Mouse (Mus musculus) common myeloid progenitor, adult 5-6 weeks (primary cell): ENCODE measurements at regions not wholly inside any gene's neighbourhood (a gene's known extent, or its start where the extent isn't known, plus 50 kb on each side); places are given as distances from the start of the nearest gene placed in this dataset.
A peak's percentile ranks its signal among the peaks of the same experiment; 100 is the strongest.

Experiments used
- ATAC-seq: replicated peaks from 2 replicates; pipeline ENCODE4 v1.8.0; 2016; ENCODE audit warnings: low read depth, mild to moderate bottlenecking, moderate TSS enrichment, inconsistent platforms; ENCODE audit not compliant: poor library complexity, severe bottlenecking

DNA sequence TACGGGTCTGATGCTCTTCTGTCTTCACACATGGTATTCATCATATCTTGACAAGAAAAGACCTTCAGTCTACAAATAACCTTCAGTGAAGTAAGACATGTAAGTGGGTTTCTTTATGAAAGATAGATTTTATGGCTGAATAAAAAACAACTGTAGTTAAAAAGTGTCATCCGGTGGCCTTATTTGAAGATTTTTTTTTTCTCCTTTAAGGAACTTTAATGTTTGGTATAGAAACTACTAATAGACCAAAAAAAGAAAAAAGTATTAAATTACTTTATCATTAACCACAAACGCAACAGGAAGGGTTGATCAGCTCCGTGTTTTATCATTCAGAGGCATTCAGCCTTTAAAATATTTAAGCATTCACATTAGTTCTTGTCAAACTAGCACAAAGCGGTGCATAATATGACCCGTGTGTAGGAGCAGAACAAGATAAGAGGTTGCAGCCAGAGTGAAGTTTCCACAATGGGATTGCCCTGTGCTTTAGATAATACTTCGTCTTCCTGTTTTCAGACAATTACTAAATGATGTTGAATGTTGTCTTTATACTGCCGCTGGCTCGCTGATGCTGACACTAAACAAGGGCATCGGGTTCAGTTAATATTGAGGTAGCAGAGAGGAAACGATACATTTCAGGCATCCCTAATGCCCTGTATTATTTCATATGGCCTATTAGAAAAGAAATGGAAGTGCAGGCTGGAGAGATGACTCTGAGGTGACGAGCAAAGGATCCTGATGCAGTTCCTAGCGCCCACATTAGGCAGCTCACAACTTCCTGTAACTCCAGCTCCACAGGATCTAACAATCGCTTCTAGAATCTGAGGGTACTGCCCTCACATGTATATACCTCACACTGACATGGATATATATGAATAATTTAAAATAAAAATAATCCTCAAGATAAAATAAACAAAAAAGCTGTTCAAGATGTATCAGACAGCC is 244.8 kb downstream of the Rpl36a-ps1 start:
- peak; percentile 93 for ATAC-seq

DNA sequence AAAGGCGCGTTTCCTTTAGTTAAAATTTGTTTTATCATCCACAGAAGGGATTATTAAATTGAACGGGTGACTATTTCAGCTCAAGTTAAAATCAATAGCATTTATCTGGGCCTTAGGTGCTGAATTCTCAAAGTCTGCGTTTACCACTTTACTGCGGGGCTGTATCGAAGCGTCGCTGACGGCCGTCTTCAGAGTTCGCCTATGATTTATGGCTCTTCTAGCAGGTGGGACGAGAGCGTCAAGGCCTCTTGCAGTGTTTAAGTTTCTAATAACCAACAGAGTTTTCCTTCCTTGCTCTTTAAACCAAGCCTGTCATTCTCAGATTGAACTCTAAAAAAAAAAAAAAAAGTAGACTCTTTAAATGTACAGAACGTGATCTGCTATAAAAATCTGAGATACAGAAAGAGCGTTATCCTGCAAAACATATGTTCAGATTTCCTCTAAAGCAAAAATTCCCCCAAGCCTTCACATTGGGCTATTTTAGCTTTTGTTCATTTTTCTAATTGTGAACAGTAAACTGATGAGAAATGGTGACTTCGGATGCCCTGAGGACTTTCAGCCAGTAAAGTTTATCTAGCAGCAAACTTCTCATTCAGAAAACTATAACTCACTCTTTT is 246.9 kb downstream of the Rpl36a-ps1 start:
- ATAC-seq: no peak

DNA sequence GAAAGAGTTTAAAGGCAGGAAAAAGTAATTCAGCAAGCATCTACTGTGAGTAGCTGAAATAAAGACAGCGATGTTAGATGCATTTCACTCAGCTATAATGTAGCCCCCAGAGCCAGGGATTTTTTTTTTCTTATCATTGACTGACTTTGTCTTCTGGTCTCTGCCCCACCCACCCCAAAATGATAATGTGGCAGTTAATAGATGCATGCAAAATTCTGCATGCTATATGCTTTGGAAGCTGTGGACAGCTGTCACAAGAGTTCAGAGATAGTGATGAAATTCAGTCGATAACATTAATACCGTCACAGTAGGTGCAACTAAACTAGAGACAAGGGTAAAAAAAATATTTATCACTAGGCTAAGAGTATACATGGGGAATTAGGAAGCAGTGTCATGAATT is 263.7 kb downstream of the Rpl36a-ps1 start:
- no peak for ATAC-seq

DNA sequence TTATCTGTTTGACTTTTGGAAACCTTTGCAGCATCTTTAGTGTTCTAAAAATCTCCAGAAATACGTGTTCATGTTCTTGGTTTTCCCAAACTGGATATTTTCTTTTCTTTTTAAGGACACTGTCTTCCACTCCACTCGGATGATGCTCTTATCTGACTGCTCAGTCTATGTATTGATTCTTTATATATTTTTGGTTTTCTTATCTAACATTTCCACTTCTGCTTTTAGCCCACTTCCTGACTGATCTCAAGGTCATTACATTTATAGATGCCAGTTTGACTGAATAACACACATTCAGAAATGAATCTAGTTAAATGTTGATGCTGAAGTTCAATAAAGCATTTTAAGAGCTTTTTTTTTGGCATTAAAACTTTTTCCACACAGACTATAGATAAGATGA is 265.3 kb downstream of the Rpl36a-ps1 start:
- ATAC-seq: 0 out of 2 replicates have a peak, but pooled peaks have one; percentile 42

DNA sequence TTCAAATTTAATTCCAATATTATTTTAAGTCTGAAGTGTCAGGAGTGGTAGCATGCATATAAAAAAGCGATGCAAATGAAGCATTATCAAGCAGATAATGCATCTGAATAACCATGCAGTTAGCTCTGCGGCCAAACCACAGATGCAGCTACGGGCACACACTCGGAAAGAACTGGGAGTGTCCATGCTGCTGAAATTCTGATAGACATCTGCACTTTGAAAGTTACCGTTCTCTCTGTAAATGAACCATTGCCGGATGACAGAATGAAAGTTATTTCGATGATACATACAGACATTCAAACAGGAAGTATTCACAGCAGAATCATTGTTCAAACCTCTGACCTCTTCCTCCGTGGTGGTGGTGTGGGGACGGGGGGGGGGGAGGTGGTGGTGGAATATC is 271.6 kb downstream of the Rpl36a-ps1 start:
- no peak for ATAC-seq

DNA sequence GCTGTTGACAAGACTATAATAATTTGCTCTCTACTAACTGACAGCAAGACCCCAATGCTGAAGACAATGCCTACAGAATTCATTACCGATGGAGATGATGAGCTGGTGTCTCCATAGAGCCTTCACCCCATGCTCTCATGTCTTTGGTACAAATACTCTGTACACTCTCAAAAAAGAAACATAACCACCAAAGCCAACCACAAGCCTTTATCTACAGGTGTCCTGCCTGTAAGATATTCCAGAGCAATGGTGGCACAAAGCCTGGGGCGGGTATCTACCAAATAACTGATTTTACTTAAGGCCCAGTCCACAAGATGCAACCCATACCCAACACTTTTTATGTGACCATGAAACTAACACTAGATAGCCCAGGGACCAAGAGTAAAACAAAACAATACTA is 273.1 kb downstream of the Rpl36a-ps1 start:
- no peak for ATAC-seq

DNA sequence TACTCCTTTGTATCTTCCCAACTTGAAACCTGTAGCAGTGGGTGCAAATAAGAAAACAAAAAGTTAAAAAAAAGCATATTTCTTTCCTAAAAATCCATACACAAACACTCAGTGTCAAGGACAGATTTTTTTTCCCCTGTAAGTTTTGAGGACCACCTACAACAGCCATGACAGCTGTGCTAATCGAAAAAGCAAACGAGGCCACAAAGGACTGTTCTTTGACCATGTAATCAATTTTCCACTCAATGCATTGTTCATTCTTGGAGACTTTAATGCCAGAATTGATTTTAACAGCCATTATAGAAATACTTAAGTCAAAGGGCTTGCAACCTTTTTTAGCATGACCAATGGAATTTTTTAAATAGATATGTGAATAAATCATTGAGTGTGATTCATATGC is 286.1 kb downstream of the Rpl36a-ps1 start:
- ATAC-seq: no peak

DNA sequence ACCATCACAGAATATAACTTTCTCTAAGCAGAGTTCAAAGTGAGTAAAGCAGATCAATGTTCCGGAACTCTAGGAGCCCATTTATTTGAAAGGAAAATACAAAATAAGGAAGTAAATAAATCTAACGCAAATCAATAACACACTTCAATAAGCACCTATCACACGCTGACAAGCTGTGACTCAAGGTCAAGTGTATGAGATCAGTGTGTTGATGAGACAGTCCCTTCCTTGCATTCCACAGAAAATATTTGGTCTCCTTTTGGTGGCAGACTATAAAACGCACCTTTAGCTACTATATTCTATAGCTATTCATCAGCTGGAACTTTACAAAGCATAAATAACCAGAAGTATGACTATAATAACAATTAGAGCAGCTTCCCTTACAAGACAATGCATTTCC is 286.5 kb downstream of the Rpl36a-ps1 start:
- ATAC-seq: no peak

DNA sequence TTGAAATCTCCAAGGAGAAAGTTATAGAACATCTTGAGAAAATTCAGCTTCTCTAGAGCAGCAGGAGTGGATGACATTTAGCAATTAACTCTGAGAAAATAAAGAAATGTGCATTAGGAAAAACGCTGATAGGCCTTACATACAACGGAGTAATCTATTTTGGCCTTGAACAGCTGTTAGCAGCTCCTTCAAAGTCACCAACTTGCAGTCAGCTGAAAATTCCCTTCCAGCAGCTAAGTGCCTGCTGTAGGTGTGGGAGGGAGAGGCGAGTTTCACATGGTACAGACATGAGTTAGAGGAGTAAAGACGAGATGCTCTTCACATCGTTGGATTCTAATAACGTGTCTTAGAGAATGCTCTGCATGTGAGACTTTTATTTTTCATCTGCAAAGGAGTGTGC is 290.8 kb downstream of the Rpl36a-ps1 start:
- no peak for ATAC-seq

DNA sequence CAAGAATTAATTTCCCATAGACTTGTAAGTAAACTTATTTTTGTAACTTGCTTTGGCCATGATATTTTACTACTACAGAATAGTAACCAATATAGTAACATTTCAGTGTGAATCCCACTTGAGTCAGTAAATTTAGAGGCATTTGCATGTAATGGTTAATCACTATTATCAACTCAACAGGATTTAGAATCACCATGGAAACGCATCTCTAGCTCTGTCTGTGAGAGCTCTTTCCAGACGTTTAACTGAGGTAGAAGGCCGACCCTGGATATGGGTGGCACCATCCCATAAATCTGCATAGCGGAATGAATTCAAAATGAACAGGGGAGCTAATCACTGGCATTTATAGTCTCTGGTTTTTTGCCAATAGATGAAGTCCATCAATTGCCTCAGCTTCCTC is 337.6 kb downstream of the Rpl36a-ps1 start:
- no peak for ATAC-seq

DNA sequence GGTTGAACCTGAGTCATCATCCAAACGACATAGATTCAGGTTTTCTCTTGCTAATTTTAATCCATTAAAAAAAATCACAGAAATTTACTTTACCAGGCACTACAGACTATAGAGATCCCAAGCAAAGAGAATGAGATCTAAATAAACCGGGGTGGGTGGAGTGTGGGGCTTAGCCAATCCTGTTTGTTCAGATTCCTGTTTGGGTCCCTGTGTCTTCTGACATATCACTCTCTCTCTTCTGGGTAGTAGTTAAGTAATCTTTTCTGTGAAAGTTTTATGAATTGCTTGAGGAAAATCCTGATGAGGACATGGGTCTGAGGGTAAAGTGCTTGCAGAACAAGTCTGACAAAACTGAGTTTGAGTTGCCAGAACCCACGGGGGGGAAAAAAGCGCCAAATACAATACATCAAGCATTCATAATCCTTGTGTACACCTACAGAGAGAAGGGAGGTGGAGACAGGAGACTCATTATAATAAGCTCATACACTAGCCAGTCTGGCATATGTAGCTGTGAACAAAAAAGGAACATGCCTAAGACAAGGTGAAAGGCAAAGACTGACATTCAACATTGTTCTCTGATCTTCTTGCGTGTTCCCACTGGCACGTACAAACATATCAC is 339.8 kb downstream of the Rpl36a-ps1 start:
- no peak for ATAC-seq

DNA sequence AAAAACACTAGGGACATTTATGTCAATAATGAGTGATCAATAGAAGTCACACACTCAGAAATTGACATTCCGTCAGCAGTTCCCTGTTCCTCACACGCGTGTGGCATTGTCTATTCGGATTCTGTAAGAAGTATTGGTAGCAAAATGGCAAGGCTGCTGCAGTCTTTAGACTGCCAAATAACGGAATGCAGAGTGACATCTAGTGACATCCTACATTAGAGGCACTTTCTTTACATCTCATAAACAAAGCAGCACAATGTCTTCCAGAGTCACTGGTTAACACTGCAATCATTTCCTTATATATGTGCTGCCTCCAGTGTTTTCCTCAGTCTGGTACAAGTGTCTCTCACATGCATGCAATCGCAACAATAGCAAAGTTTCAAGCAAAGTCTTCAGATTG is 342.9 kb downstream of the Rpl36a-ps1 start:
- no peak for ATAC-seq

DNA sequence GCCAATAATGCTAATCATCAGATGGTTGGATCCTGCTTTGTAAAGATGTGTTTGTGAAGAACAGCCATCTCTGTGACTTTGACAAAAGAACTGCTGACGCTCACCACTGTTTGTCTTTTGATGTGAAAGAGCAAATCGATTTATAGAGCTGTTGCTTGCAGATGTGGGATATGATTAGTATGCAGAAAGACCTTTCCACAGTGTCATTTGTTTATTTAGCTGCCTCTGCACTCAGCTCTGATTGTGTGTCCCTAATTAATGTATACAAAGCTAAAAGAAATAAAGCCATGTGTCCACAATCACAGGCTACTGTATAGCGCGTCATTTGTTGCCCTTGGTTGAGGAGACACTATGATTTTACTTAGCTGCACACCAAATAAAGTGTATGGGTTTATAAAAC is 343.6 kb downstream of the Rpl36a-ps1 start:
- ATAC-seq: no peak

DNA sequence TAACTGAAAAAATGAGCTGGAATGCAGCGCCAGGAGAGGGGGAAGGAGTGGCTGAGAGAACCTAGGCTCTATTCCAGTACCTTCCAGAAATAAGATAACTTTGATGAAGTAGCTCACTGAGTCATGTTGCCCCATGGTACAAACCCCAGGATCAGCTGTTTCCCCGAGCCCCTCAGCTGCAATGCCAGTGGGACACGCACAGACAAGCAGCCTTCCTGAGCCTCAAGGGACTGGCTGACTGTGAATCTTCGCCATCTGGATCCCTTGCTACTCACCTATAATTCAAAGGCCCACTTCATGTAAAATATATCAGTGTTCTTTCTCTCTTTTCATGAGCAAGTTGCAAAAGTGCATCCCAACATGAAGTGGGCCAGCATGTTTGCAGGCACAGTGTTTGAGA is 346.5 kb downstream of the Rpl36a-ps1 start:
- no peak for ATAC-seq

DNA sequence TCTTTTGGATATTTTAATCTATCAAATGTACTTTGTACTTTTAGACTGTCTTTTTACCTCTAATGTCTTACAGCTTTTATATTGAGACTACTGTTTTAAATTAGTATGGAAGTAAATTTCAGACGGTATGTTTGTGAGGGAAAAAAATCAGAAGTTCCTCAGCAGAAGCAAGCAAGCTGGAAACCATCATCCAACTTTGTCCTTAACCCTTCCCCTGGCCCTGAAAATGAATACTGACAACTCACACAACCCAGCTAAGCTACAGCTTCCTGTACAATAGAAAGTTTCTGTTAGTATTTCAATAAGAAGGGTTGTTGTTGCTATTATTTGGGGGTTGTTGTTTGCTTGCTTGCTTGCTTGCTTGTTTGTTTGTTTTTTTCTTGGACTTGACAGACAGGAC is 350.4 kb downstream of the Rpl36a-ps1 start:
- ATAC-seq: no peak

DNA sequence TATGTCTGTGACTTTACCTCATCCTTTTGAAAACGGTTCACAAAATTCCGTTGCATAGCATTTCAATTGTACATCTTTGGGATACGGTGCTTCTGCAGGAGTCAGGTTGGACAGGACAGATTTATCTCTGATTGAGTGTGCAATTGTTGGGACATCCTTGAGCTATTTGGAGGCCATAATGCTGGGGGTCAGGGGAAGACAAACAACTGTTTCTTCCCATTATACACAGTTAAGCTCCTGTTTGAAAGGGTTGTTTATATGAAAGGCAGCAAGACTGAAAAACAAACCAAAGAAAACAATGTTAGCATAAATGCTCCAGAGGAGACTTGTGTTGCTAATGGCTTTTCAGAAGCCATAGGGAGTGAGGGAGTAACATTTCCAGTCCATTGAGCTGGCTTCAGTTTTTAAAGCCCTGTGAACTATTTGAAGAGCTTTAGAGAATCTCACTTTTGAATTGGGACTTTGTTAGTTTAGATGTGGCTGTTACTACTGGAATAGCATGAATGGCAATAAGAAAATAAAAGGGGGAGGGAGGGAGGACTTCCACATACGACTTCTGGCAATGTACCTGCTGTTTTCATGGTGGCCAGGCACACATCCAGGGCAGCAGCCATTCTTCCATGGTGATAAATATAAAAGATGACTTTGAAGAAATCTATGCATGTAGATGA is 351.3 kb downstream of the Rpl36a-ps1 start:
- ATAC-seq: no peak

DNA sequence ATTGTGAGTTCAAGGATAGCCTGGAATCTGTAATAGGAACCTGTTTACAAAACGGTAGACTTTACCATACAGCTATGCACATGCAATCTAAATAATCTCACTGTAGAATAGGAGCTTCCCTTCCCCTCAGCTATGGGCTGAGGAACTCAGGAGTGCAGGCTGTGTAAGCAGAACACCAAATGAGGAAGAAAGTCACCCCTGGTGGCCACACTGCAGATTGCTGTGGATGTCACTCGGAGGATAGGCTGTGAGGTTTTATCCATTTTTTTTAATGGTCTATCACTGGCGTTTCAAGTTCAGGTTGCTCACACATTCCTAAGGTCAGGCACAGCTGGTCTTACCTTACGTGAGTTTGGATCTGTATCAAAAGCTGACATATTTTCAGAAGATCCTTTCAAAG is 365.1 kb downstream of the Rpl36a-ps1 start:
- ATAC-seq: peak; percentile 97

DNA sequence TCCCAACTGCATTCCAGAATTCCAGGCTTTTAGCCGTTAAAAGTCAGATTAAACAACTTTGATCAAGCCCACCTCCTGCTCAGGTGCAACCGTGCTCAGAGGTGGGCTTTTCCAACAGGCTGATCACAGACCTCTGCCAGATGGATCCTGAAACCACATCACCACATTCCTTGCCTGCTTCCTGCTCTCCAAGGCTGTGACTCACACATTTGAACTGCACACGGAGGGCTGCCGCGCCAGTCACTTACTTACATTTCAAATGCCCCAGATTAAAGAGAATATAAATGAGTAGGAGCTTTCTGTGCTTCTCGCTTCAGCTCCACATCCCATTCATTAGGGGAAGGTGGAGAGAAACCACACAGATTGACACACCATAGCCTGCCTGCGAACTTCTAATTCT is 367.6 kb downstream of the Rpl36a-ps1 start:
- ATAC-seq: no peak

DNA sequence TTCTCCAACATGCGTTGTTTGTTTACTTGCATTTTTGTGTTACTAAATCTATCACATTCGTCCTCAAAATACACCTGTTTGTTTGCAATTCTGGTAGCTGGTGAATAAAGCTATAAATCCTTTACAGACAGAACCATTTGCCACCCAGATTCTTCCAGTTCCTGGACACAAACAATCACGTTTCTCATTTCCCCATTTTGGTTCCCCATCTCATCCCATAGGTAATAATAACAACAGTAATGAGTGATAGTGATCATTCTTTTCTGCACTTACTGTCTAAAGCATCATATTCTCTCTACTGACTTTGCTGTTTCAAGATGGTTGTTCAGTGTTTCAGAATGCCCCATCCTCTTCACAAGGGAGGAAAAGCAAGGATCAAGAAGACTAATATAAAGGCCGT is 368.3 kb downstream of the Rpl36a-ps1 start:
- ATAC-seq: no peak

DNA sequence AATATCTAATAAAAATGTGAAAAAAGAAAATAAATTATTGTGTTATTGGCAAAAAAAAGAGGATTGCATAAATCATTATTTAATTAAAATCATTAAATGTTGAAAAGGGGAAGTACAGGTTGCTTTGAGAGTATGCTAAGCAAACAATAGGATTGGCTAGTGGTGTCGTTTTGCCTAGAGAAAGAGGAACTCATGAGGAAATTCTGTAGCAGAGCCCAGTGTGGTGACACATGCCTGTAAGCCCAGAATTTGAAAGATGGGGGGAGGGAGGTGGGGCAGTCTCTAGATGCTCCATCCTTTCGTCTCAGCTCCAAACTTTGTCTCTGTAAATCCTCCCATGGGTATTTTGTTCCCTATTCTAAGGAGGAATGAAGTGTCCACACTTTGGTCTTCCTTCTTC is 388.3 kb downstream of the Rpl36a-ps1 start:
- ATAC-seq: peak; percentile 100

DNA sequence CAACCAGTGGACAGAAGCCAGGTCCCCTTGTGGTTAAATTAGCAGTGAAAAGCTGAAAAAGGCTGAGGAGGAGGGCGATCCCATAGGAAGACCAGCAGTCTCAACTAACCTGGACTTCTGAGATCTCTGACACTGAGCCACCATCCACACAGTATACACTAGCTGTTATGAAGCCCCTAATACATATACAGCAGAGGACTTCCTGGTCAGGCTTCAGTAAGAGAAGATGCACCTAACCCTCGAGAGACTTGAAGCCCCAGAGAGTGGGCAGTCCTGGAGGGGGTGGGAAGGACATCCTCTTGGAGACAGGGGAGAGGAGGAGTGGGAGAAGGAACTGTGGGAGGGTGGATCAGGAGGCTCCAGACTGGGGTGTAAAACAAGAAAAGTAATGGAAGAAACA is 397.9 kb downstream of the Rpl36a-ps1 start:
- ATAC-seq: no peak
